Mouse (Mus musculus): ENCODE measurements at regions not wholly inside any gene's neighbourhood (a gene's known extent, or its start where the extent isn't known, plus 50 kb on each side); places are given as distances from the start of the nearest gene placed in this dataset.
A peak's percentile ranks its signal among the peaks of the same experiment; 100 is the strongest.

DNA sequence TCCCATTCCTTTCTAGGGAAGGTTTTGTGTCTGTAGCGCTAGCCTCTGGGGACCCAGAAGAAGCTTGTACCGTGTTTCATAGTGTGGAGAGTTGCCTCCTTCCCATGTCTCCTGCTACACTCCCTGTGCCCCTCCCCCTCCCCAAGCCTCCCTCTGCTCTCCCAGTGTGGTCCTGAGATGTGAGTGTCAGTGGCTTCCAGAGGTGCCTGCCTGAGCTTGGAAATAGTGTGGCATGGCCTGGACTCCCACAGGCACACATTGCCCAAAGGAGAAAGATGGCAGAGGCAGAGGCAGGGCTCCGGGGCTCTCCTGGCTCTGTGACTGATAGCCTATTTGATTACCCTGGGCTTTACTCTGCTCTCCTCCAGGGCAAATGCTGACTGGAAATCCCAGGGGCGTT lies 110.0 kb upstream of the Ret start:
- DNase-seq (ENCODE audit: extremely low spot score, low spot score) = no peak
- H3K4me3 ChIP-seq = no peak overlapping the region
- WGBS = 50% methylated on average over 4 of the region's 4 CpGs
- no peak overlapping the region for H3K27ac ChIP-seq
- H3K27me3 ChIP-seq (ENCODE audit: poor library complexity, severe bottlenecking) = peaks cover 46% of the 10 kb centered on the region
- H3K4me1 ChIP-seq = peaks cover 17% of the 10 kb centered on the region
- H3K36me3 ChIP-seq (replicated peaks) = no peaks in the 10 kb centered on the region
- H3K9me3 ChIP-seq = no peaks in the 10 kb centered on the region

DNA sequence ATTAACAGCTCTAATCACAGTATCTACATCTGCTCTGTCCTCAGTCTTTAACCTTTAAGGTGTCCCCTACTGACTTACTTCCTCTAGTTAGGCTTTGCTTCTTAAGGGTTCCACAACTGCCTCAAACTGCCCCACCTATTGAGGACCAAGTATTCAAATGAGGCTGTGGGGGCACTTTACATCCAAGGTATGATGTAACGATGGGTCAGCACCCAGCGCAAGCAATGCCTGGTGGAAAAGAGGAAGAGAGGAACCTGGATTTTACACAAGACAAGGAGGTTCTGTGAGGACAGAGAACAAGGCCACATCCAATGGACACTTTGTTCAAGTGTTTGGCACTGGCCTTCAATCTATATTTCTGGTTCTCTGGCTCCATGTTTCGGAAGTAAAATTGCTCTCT lies 107.7 kb upstream of the Ret start:
- Histone ChIP-seq H3K27ac (no peak overlapping the region), H3K9me3 (no peaks in the 10 kb centered on the region), H3K4me1 (peaks cover 34% of the 10 kb centered on the region), H3K27me3 (ENCODE audit: poor library complexity, severe bottlenecking) (peaks cover 57% of the 10 kb centered on the region), H3K36me3 (replicated peaks) (no peaks in the 10 kb centered on the region), H3K4me3 (no peak overlapping the region)
- DNase-seq (ENCODE audit: extremely low spot score, low spot score) = no peak
- WGBS = 84% methylated on average over 3 of the region's 3 CpGs

DNA sequence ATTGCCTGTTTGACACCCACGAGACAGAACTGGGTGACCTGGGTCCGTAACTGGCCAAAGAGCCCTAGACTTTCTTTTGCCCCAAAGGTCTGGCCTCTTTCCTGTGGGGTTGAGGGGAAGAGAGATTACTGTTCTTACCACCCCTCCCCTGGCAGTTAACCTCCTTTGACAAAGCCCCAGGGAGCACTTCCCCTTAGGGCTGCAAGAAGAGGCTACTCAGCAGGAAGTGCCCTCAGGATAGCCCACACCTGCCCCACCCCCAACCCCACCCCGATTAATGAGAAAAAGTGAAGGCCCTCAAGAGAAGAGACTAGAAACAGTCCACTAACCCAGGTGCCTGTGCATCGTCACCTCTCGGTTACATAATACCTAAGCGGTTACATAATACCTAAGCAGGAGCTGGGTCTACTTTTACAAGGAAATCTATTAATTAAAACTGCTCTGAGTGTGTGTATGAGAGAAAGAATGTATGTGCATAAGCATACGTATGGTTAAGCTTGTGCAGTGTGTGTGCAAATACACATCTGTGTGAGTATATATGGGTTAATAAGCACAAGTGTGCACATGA lies 105.3 kb upstream of the Ret start:
- Histone ChIP-seq H3K27ac (no peak overlapping the region), H3K4me1 (peaks cover 34% of the 10 kb centered on the region), H3K9me3 (no peaks in the 10 kb centered on the region), H3K4me3 (no peak overlapping the region), H3K36me3 (replicated peaks) (no peaks in the 10 kb centered on the region), H3K27me3 (ENCODE audit: poor library complexity, severe bottlenecking) (peaks cover 76% of the 10 kb centered on the region)
- 50% methylated on average over 7 of the region's 7 CpGs for WGBS
- no peak for DNase-seq (ENCODE audit: extremely low spot score, low spot score)

DNA sequence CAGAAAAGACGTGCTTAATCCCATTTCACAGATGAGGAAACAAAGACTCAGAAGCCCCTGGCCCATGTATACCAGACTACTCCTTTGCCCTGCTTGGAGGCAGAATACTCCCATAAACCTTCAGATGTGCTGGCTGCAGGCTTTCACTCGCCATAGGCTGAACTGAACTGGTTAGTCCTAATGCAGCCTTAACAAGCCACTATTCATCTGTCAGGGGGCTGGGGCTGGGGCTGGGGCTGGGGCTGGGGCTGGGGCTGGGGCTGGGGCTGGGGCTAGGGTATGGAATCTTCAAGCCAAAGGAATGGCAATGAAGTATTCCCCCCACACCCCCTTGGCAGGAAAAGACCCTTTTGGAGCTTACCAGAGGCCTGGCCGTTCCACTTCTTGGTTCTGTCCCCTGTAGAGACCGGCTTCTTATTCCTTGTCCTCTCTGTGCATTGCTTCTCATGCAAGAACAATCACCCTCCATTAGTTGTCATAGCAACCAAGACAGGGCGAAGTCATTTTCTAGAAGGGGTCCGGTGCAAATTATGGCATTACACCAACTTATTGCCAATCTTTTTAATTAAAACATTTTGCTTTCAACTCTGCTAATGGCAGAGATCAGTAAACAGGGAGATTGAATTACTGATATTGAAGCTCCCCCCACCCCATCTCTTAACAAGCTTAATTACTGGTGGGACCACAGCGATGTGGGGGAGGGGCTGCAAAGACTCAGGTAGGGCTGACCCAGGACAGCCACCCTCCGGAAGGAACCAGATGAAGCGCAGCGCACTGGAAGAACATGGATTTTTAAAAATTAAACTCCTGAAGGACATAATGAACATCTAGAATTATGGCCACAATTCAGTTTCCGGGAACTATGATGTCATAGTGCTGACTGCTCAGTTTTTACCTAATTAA lies 104.6 kb upstream of the Ret start:
- no peak for DNase-seq (ENCODE audit: extremely low spot score, low spot score)
- Histone ChIP-seq H3K36me3 (replicated peaks) (no peaks in the 10 kb centered on the region), H3K4me3 (no peak overlapping the region), H3K27me3 (ENCODE audit: poor library complexity, severe bottlenecking) (peaks cover 75% of the 10 kb centered on the region), H3K4me1 (peaks cover 27% of the 10 kb centered on the region), H3K9me3 (no peaks in the 10 kb centered on the region), H3K27ac (peak overlapping the region; percentile 35; the same call in 1 of the 2 replicates)
- WGBS = 31% methylated on average over 11 of the region's 11 CpGs

DNA sequence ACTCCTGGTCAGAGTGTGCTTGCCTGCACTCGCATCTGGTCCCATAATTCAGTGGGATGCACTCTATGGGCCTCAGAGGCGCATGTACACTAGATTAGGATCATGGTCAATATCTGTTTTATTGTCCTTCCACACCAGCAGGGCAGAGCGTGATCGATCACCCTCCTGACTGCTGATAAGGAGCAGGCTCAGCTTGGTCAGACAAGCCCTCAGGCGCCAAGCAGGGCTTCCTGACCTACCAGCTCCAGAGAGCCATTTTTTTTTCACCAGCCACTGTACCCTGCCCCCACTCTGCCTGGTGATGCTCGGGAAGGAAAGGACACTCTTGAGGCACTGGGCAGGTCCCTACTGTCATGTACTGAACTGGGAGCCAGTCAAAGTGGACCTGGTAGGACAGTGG lies 103.3 kb upstream of the Ret start:
- no peak for DNase-seq (ENCODE audit: extremely low spot score, low spot score)

DNA sequence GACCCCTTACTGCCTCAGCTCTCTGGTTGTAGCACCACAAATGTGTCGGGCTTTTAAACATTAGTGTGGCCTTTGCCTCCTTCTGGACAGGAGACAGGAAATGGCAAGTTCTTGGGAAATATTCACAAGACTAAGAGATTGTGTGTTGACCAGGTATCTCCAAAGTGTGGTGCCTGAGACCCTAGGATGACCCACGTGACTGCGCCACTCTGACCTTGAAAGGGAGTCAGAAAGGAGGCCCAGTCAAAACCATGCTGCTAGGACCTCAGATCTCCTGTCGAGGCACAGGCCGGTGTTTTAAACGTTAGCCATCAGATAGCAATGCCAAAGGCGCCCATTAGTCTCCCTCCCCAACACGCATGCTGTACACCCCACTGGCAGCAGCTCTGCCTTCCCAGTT lies 100.1 kb upstream of the Ret start:
- 89% methylated on average over 8 of the region's 8 CpGs for WGBS
- peaks cover 34% of the 10 kb centered on the region for H3K27me3 ChIP-seq (ENCODE audit: poor library complexity, severe bottlenecking)
- DNase-seq (ENCODE audit: extremely low spot score, low spot score) = no peak

More for the DNA sequence above, 103.3 kb upstream of the Ret start:
- peaks cover 62% of the 10 kb centered on the region for H3K27me3 ChIP-seq (ENCODE audit: poor library complexity, severe bottlenecking)
- no peak overlapping the region for H3K4me3 ChIP-seq
- no peaks in the 10 kb centered on the region for H3K9me3 ChIP-seq
- H3K27ac ChIP-seq = no peak overlapping the region
- 84% methylated on average over 6 of the region's 6 CpGs for WGBS
- no peaks in the 10 kb centered on the region for H3K36me3 ChIP-seq (replicated peaks)
- peaks cover 25% of the 10 kb centered on the region for H3K4me1 ChIP-seq

DNA sequence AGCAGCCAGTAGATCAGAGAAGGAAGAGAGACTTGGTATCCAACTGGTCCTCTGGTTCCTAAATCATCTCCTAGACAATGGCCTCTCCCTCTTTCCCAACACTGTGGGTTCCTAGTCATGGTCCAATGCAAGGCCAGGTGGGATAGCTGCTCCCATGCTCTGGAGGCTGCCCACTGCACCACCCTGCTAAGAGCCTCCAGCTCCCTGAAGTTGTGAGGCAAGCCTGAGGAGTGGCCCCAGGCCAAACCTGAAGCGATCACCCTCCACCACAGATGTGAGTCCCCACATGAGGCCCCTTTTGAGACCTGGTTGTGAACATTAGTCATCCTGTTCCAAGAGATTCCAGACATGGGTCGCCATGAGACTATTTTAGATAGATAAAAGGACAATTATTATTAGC lies 96.5 kb upstream of the Ret start:
- no peak for DNase-seq (ENCODE audit: extremely low spot score, low spot score)
- Histone ChIP-seq H3K36me3 (replicated peaks) (no peaks in the 10 kb centered on the region), H3K9me3 (no peaks in the 10 kb centered on the region), H3K27ac (no peak overlapping the region), H3K4me3 (no peak overlapping the region), H3K27me3 (ENCODE audit: poor library complexity, severe bottlenecking) (peaks cover 11% of the 10 kb centered on the region), H3K4me1 (no peaks in the 10 kb centered on the region)
- WGBS = 84% methylated on average over 2 of the region's 2 CpGs

More for the DNA sequence above, 100.1 kb upstream of the Ret start:
- no peaks in the 10 kb centered on the region for H3K9me3 ChIP-seq
- no peak overlapping the region for H3K27ac ChIP-seq
- peaks cover 18% of the 10 kb centered on the region for H3K4me1 ChIP-seq
- no peak overlapping the region for H3K4me3 ChIP-seq
- H3K36me3 ChIP-seq (replicated peaks) = no peaks in the 10 kb centered on the region

DNA sequence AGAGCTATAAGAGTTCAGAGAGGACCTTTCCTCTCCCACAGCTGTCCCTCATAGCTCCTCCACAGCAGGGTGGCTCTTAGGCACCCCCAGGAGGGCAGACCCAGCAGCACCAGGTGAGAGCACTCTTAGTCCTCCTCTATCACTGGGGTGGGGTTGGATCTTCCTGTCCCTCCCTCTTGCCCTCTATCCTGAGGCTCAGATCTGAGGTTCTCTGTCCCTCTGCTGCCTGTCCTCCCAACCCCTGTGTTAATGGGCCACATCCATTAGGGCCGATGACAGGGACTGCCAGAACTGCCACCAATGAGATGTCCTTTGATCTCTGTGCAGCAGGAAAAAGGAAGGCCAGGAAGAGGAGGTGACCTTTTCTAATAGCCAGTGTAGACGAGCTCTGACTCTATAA lies 95.4 kb upstream of the Ret start:
- H3K27me3 ChIP-seq (ENCODE audit: poor library complexity, severe bottlenecking) = 0 out of 2 replicates have a peak, but pooled peaks cover 3% of the 10 kb centered on the region
- H3K9me3 ChIP-seq = no peaks in the 10 kb centered on the region
- no peak overlapping the region for H3K4me3 ChIP-seq
- no peak for DNase-seq (ENCODE audit: extremely low spot score, low spot score)
- WGBS = 68% methylated on average over 2 of the region's 2 CpGs
- no peaks in the 10 kb centered on the region for H3K36me3 ChIP-seq (replicated peaks)
- no peaks in the 10 kb centered on the region for H3K4me1 ChIP-seq
- no peak overlapping the region for H3K27ac ChIP-seq

DNA sequence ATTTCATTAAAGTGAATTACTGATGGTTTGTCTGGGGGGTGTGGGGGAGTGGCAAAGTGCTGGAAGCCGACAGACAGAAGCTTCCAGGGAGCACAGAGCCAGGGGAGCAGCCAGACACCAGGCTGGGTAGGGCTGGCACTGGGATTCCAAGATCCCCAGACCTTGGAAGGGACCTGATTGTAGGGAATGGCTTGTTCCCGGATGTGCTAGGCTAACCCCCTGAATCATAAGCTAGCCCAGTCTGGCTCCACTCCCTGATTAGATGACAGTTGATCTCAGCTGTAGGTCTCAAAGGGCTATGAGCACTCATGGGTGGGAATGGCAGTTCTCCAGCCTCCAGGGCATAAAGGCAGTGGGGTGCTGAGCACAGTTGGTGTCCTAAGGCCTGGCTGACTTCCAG lies 94.8 kb upstream of the Ret start:
- H3K4me1 ChIP-seq = no peaks in the 10 kb centered on the region
- DNase-seq (ENCODE audit: extremely low spot score, low spot score) = no peak
- WGBS = 68% methylated on average over 2 of the region's 2 CpGs
- 0 out of 2 replicates have a peak, but pooled peaks cover under 1% of the 10 kb centered on the region for H3K27me3 ChIP-seq (ENCODE audit: poor library complexity, severe bottlenecking)
- H3K27ac ChIP-seq = no peak overlapping the region
- no peaks in the 10 kb centered on the region for H3K36me3 ChIP-seq (replicated peaks)
- H3K9me3 ChIP-seq = no peaks in the 10 kb centered on the region
- H3K4me3 ChIP-seq = no peak overlapping the region

DNA sequence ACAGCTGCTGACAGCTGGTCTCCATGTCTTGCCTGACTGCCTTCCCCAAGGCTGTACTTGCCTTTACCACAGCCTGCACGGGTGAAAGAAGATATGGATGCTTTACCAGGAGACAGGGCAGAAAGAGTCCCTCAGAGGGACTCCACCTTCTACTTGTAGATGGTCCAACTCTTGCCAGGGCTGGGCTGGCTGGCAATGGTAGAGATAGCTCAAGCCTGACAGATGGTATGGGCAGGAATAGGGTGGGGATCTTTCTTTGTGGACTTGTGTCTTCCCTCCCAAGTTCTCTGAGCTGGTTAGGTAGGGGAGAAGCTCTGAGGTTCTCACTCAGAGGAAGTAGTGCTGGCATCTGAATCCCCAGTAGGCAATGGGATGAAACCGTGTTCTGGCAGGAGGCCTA lies 93.9 kb upstream of the Ret start:
- Histone ChIP-seq H3K9me3 (no peaks in the 10 kb centered on the region), H3K4me1 (no peaks in the 10 kb centered on the region), H3K4me3 (no peak overlapping the region), H3K27ac (no peak overlapping the region), H3K27me3 (ENCODE audit: poor library complexity, severe bottlenecking) (no peaks in the 10 kb centered on the region), H3K36me3 (replicated peaks) (no peaks in the 10 kb centered on the region)
- 86% methylated on average over 2 of the region's 2 CpGs for WGBS
- no peak for DNase-seq (ENCODE audit: extremely low spot score, low spot score)

DNA sequence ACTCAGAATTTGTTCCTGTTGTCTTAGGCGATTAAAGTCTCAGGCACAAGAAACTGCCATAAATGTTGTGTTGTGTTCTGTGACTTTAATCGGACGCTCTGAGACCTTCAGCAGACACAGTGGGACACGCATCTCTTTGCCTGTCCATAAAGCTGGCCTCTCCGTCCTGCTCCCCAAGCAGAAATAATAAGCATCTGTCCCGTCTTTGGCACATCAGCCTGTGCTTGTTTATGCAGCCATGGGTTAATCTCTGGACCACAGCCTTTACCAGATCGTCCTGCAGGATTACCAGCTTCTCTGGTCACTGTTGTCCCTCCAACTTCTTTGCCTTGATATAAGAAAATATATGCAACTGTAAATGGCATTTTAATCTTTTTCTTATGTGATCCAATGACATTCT lies 87.7 kb upstream of the Ret start:
- Histone ChIP-seq H3K4me1 (no peaks in the 10 kb centered on the region), H3K36me3 (replicated peaks) (no peaks in the 10 kb centered on the region), H3K4me3 (no peak overlapping the region), H3K27ac (no peak overlapping the region), H3K9me3 (no peaks in the 10 kb centered on the region), H3K27me3 (ENCODE audit: poor library complexity, severe bottlenecking) (no peaks in the 10 kb centered on the region)
- WGBS = 83% methylated on average over 7 of the region's 7 CpGs
- no peak for DNase-seq (ENCODE audit: extremely low spot score, low spot score)

DNA sequence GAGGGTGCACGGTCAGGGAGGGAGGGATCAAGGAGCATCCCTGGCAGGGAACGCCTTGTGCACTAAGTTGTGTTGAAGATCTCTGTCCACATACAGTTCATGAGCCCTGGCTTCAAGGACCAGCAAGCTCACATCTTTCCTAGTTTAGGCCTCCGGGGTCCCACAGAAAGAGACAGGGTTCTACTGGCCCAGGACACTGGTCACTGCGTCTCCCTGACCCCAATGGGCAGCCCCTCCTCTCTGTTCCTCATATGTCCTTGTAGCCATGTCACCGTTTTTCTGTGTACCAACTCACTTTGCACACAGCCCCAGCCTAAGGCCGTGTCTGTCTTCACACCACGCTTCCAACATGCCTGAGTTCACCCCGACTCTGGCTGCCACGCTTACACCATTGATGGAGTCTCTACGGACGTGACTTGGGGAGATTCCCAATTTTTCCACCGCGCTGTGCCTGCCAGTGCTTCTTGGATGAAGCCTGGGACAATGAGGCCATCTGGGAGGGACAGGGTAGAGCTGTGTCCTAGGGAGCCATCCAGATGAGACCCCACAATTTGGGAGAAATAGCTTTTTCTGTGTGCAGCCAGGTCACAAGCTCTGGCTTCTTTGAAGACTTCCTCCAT lies 86.5 kb upstream of the Ret start:
- Histone ChIP-seq H3K36me3 (replicated peaks) (no peaks in the 10 kb centered on the region), H3K27me3 (ENCODE audit: poor library complexity, severe bottlenecking) (no peaks in the 10 kb centered on the region), H3K27ac (no peak overlapping the region), H3K4me3 (no peak overlapping the region), H3K9me3 (no peaks in the 10 kb centered on the region), H3K4me1 (no peaks in the 10 kb centered on the region)
- 90% methylated on average over 13 of the region's 13 CpGs for WGBS
- DNase-seq (ENCODE audit: extremely low spot score, low spot score) = no peak

DNA sequence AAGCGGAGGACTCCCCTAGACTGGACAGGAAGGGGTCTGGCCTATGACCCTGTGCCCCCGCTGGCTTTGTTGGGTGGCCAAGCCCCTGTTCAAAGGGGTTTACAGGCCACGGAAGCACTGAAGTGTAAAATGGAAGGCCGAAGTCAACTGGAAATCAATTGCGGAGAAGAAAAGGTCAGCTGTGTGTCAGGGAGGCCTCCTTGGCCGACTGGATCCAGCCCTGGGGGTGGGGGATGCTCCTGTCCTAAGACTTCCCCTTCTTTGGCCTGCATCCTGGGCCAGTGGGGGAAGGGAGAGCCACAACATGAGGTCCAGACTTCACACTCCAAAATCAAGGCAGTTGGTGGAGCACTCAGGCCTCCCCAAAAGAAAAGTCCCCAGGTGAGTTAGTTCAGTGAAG lies 66.4 kb upstream of the Ret start:
- DNase-seq (ENCODE audit: extremely low spot score, low spot score) = no peak
- H3K36me3 ChIP-seq (replicated peaks) = no peaks in the 10 kb centered on the region
- peaks cover 22% of the 10 kb centered on the region; the same call in 1 of the 2 replicates for H3K27me3 ChIP-seq (ENCODE audit: poor library complexity, severe bottlenecking)
- H3K9me3 ChIP-seq = no peaks in the 10 kb centered on the region
- no peak overlapping the region for H3K4me3 ChIP-seq
- no peak overlapping the region for H3K27ac ChIP-seq
- H3K4me1 ChIP-seq = peaks cover 13% of the 10 kb centered on the region
- WGBS = 6% methylated on average over 6 of the region's 6 CpGs

Measured in forebrain, embryonic 10.5 days (tissue).